Mouse (Mus musculus): Measurements from ENCODE around the gene Stpg2. TPM values are rescaled to one million over a fixed set of nuclear protein-coding genes. Genes with fewer than 3 reads are reported as not detected.
"Not testable (repeated sequence)": the region's sequence is repeated elsewhere in the genome, so short reads cannot be mapped to it uniquely, and the experiment has no call there.

Stpg2 gene
- total and polyA plus RNA-seq, 2 experiments = not detected

GRCm38 (mm10) chr3:139226811-139227210 is 21.3 kb downstream of the Stpg2 start:
- H3K36me3 ChIP-seq (ENCODE audit: control insufficient read depth, insufficient read depth, low read length) = no peaks in the 10 kb centered on the region

DNA sequence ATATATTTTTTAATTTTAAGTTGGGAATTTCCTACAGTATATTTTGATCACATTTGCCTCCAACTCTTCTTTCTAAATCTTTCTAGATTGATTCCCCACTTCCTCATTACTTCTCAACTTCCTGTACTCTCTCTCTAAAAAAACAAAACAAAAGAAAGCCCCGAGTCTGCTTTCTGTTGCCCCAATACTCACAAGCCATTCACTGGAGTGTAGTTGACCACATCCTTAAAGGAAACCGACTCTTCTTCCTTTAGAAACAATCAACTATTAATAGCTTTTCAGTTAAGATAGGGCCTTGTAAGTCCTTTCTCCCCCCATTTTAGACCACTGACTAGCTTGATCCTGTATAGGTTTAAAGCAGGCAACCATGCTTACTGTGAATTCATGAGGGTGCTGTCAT is 39.7 kb downstream of the Stpg2 start:
- Histone ChIP-seq H3K79me2 (ENCODE audit: control insufficient read depth, insufficient read depth, low read length) (no peaks in the 10 kb centered on the region), H3K4me3 (ENCODE audit: insufficient read depth, low read depth, low read length) (no peak overlapping the region), H3K27ac (replicated peaks; ENCODE audit: insufficient read depth, low read depth, low read length) (no peak overlapping the region), H3K27me3 (ENCODE audit: control insufficient read depth, insufficient read depth, low read length) (no peaks in the 10 kb centered on the region), H3K9ac (ENCODE audit: low read depth, low read length) (no peak overlapping the region), H3K4me1 (ENCODE audit: control insufficient read depth, insufficient read depth, low read length) (no peaks in the 10 kb centered on the region), H3K36me3 (ENCODE audit: control insufficient read depth, insufficient read depth, low read length) (no peaks in the 10 kb centered on the region)
- DNase-seq (ENCODE audit: extremely low read depth, low read depth, low spot score) = peak; percentile 3
- no peak for TF ChIP-seq POLR2A (IDR thresholded peaks at IDR 0.05; ENCODE audit: extremely low read depth, insufficient read depth, low read length)
- TF ChIP-seq CTCF (IDR thresholded peaks at IDR 0.05; ENCODE audit: low read depth, low read length) = no peak
- WGBS = 62% methylated on average over 2 of the region's 2 CpGs

More at GRCm38 (mm10) chr3:139226811-139227210, 21.3 kb downstream of the Stpg2 start:
- Histone ChIP-seq H3K4me3 (ENCODE audit: insufficient read depth, low read depth, low read length) (no peak overlapping the region), H3K27me3 (ENCODE audit: control insufficient read depth, insufficient read depth, low read length) (no peaks in the 10 kb centered on the region), H3K9ac (ENCODE audit: low read depth, low read length) (no peak overlapping the region), H3K27ac (replicated peaks; ENCODE audit: insufficient read depth, low read depth, low read length) (no peak overlapping the region), H3K4me1 (ENCODE audit: control insufficient read depth, insufficient read depth, low read length) (no peaks in the 10 kb centered on the region), H3K79me2 (ENCODE audit: control insufficient read depth, insufficient read depth, low read length) (no peaks in the 10 kb centered on the region)
- TF ChIP-seq POLR2A (IDR thresholded peaks at IDR 0.05; ENCODE audit: extremely low read depth, insufficient read depth, low read length) = no peak
- TF ChIP-seq CTCF (IDR thresholded peaks at IDR 0.05; ENCODE audit: low read depth, low read length) = no peak
- WGBS = 81% methylated on average over 4 of the region's 4 CpGs
- DNase-seq (ENCODE audit: extremely low read depth, low read depth, low spot score) = no peak

DNA sequence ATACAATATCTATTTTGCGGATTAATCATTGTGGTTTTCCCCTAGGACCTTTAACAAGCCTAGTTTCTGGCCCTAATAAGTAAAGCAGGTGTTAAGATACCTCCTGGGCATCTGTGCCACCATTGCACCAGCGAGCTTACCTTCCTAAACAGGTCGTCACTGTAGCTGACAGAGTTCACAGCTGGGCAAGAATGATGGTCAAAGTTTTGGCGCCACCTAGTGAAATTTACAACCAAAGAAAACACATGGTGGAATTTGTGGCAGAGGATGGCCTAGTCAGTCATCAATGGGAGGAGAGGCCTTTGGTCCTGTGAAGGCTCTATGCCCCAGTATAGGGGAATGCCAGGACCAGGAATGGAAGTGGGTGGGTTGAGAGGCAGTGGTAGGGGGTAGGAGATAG is 41.0 kb downstream of the Stpg2 start:
- no peak overlapping the region for H3K9ac ChIP-seq (ENCODE audit: low read depth, low read length)
- peak; percentile 15 for DNase-seq (ENCODE audit: extremely low read depth, low read depth, low spot score)
- H3K36me3 ChIP-seq (ENCODE audit: control insufficient read depth, insufficient read depth, low read length) = no peaks in the 10 kb centered on the region
- H3K27ac ChIP-seq (replicated peaks; ENCODE audit: insufficient read depth, low read depth, low read length) = no peak overlapping the region
- TF ChIP-seq POLR2A (IDR thresholded peaks at IDR 0.05; ENCODE audit: extremely low read depth, insufficient read depth, low read length) (no peak), CTCF (IDR thresholded peaks at IDR 0.05; ENCODE audit: low read depth, low read length) (no peak)
- H3K27me3 ChIP-seq (ENCODE audit: control insufficient read depth, insufficient read depth, low read length) = no peaks in the 10 kb centered on the region
- H3K4me1 ChIP-seq (ENCODE audit: control insufficient read depth, insufficient read depth, low read length) = no peaks in the 10 kb centered on the region
- WGBS = 55% methylated on average over 4 of the region's 4 CpGs
- H3K79me2 ChIP-seq (ENCODE audit: control insufficient read depth, insufficient read depth, low read length) = no peaks in the 10 kb centered on the region
- H3K4me3 ChIP-seq (ENCODE audit: insufficient read depth, low read depth, low read length) = no peak overlapping the region

DNA sequence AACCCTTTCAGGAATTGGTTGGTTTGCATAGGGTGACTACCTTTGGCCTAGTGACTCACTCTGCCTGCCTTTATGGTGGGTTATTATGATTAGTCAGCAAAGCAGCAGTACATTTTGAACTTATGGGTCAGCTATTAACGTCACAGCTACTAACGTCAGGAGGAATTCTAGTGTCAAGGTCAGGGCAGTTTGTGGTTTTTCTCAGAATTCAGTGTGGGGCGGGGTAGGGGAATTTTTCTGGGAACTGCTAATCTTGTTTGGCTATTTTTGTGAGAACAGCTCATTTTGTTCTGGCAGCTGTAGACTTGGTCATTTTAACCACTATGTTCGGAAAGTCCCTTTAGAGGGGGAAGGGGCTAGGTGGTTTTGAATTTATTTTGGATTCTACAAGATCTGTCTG is 56.9 kb downstream of the Stpg2 start:
- not testable (repeated sequence) for H3K27me3 ChIP-seq (ENCODE audit: control insufficient read depth, insufficient read depth, low read length); H3K4me3 ChIP-seq (ENCODE audit: insufficient read depth, low read depth, low read length); H3K79me2 ChIP-seq (ENCODE audit: control insufficient read depth, insufficient read depth, low read length); DNase-seq (ENCODE audit: extremely low read depth, low read depth, low spot score); H3K36me3 ChIP-seq (ENCODE audit: control insufficient read depth, insufficient read depth, low read length); H3K4me1 ChIP-seq (ENCODE audit: control insufficient read depth, insufficient read depth, low read length); H3K27ac ChIP-seq (replicated peaks; ENCODE audit: insufficient read depth, low read depth, low read length); H3K9ac ChIP-seq (ENCODE audit: low read depth, low read length)
- WGBS = 51% methylated on average over 4 of the region's 4 CpGs

GRCm38 (mm10) chr3:139297909-139298308 is 92.4 kb downstream of the Stpg2 start:
- Histone ChIP-seq H3K9ac (ENCODE audit: low read depth, low read length) (no peak overlapping the region), H3K4me1 (ENCODE audit: control insufficient read depth, insufficient read depth, low read length) (no peaks in the 10 kb centered on the region), H3K36me3 (ENCODE audit: control insufficient read depth, insufficient read depth, low read length) (no peaks in the 10 kb centered on the region), H3K79me2 (ENCODE audit: control insufficient read depth, insufficient read depth, low read length) (no peaks in the 10 kb centered on the region), H3K27me3 (ENCODE audit: control insufficient read depth, insufficient read depth, low read length) (no peaks in the 10 kb centered on the region), H3K27ac (replicated peaks; ENCODE audit: insufficient read depth, low read depth, low read length) (no peak overlapping the region), H3K4me3 (ENCODE audit: insufficient read depth, low read depth, low read length) (no peak overlapping the region)
- DNase-seq (ENCODE audit: extremely low read depth, low read depth, low spot score) = peak; percentile 19
- TF ChIP-seq POLR2A (IDR thresholded peaks at IDR 0.05; ENCODE audit: extremely low read depth, insufficient read depth, low read length) (no peak), CTCF (IDR thresholded peaks at IDR 0.05; ENCODE audit: low read depth, low read length) (no peak)

GRCm38 (mm10) chr3:139308078-139308809 is 102.8 kb downstream of the Stpg2 start:
- no peak overlapping the region for H3K4me3 ChIP-seq (ENCODE audit: insufficient read depth, low read depth, low read length)
- no peak overlapping the region for H3K9ac ChIP-seq (ENCODE audit: low read depth, low read length)
- WGBS = 48% methylated on average over 7 of the region's 7 CpGs
- TF ChIP-seq POLR2A (IDR thresholded peaks at IDR 0.05; ENCODE audit: extremely low read depth, insufficient read depth, low read length) = no peak
- no peak for TF ChIP-seq CTCF (IDR thresholded peaks at IDR 0.05; ENCODE audit: low read depth, low read length)
- no peak overlapping the region for H3K27ac ChIP-seq (replicated peaks; ENCODE audit: insufficient read depth, low read depth, low read length)
- no peak for DNase-seq (ENCODE audit: extremely low read depth, low read depth, low spot score)
- no peaks in the 10 kb centered on the region for H3K36me3 ChIP-seq (ENCODE audit: control insufficient read depth, insufficient read depth, low read length)
- no peaks in the 10 kb centered on the region for H3K27me3 ChIP-seq (ENCODE audit: control insufficient read depth, insufficient read depth, low read length)
- H3K79me2 ChIP-seq (ENCODE audit: control insufficient read depth, insufficient read depth, low read length) = no peaks in the 10 kb centered on the region
- H3K4me1 ChIP-seq (ENCODE audit: control insufficient read depth, insufficient read depth, low read length) = no peaks in the 10 kb centered on the region

Data from liver, adult 2 months (tissue).